Mouse (Mus musculus) liver, postnatal 0 days (tissue): ENCODE measurements at regions not wholly inside any gene's neighbourhood (a gene's known extent, or its start where the extent isn't known, plus 50 kb on each side); places are given as distances from the start of the nearest gene placed in this dataset.
A peak's percentile ranks its signal among the peaks of the same experiment; 100 is the strongest.

Source experiments
- ATAC-seq: fragments of 200-750 bp; cut with Nextera tagmentation; 2 replicates; pipeline ENCODE4 v1.8.0; 2017; ENCODE audit warnings: mild to moderate bottlenecking, moderate library complexity
- DNase-seq: peaks from one replicate; pipeline ENCODE4 v3.0.0-alpha.2; 2016
- H3K27ac ChIP-seq: fragments of 300-500 bp; sonication (generic); 2 replicates; pipeline ENCODE4 v1.5.1; 2014; ENCODE audit warnings: antibody characterized with exemption, moderate library complexity, mild to moderate bottlenecking, low read depth
- H3K27me3 ChIP-seq: fragments of 300-500 bp; sonication (generic); 2 replicates; pipeline ENCODE4 v1.6.1; 2014; ENCODE audit warnings: low read length, control low read depth, mixed read lengths; ENCODE audit not compliant: insufficient read depth
- H3K36me3 ChIP-seq: fragments of 300-500 bp; sonication (generic); replicated peaks from 2 replicates; pipeline ENCODE4 v1.6.1; 2014; ENCODE audit warnings: mild to moderate bottlenecking, control low read depth, low read length, moderate library complexity, mixed read lengths; ENCODE audit not compliant: insufficient read depth
- H3K4me1 ChIP-seq: fragments of 300-500 bp; sonication (generic); 2 replicates; pipeline ENCODE4 v1.6.1; 2014; ENCODE audit warnings: antibody characterized with exemption, mild to moderate bottlenecking, control low read depth; ENCODE audit not compliant: insufficient read depth
- H3K4me2 ChIP-seq: fragments of 300-500 bp; sonication (generic); 2 replicates; pipeline ENCODE4 v1.6.1; 2014; ENCODE audit warnings: low read depth, mild to moderate bottlenecking, low read length, moderate library complexity, mixed read lengths
- H3K4me3 ChIP-seq: fragments of 300-500 bp; sonication (generic); 2 replicates; pipeline ENCODE4 v1.5.1; 2014; ENCODE audit warnings: low read depth, low read length
- H3K9ac ChIP-seq: fragments of 300-500 bp; sonication (generic); replicated peaks from 2 replicates; pipeline ENCODE4 v1.6.1; 2014; ENCODE audit warnings: mild to moderate bottlenecking, moderate library complexity
- H3K9me3 ChIP-seq: fragments of 300-500 bp; sonication (generic); 2 replicates; pipeline ENCODE4 v1.6.1; 2016; ENCODE audit warnings: mild to moderate bottlenecking, control low read depth, low read length, mixed read lengths
- CTCF ChIP-seq: sonication (generic); IDR thresholded peaks from 2 replicates; pipeline ENCODE4 v1.5.1; 2016; ENCODE audit warnings: antibody characterized with exemption, low read depth
- EP300 ChIP-seq: IDR thresholded peaks from 2 replicates; pipeline ENCODE4 v1.6.1; 2016; ENCODE audit warnings: antibody characterized with exemption, low read depth, mild to moderate bottlenecking
- WGBS: fragments of 180-500 bp; shearing (Covaris S2); extraction: QIAGEN DNeasy Blood & Tissue Kit; methylation state at CpG from one replicate; pipeline ENCODE4 v1.1.7; 2014; ENCODE audit not compliant: insufficient replicate concordance; 5-methylcytosine and 5-hydroxymethylcytosine counted together

GRCm38 (mm10) chr7:129750936-129751335 lies 159.3 kb downstream of the Wdr11 start:
- no peaks in the 10 kb centered on the region for H3K27me3 ChIP-seq
- peaks cover under 1% of the 10 kb centered on the region; the same call in 1 of the 2 replicates for H3K4me1 ChIP-seq
- no peak for DNase-seq
- ATAC-seq: no peak
- H3K9ac ChIP-seq: no peak overlapping the region
- H3K9me3 ChIP-seq: 0 out of 2 replicates have a peak, but pooled peaks cover 2% of the 10 kb centered on the region
- no peaks in the 10 kb centered on the region for H3K36me3 ChIP-seq
- no peak for TF ChIP-seq CTCF
- no peak for TF ChIP-seq EP300
- H3K27ac ChIP-seq: no peak overlapping the region
- no peak overlapping the region for H3K4me2 ChIP-seq
- H3K4me3 ChIP-seq: no peak overlapping the region

GRCm38 (mm10) chr7:129754737-129755136 lies 163.1 kb downstream of the Wdr11 start:
- no peak overlapping the region for H3K27ac ChIP-seq
- no peak overlapping the region for H3K4me3 ChIP-seq
- H3K9ac ChIP-seq: no peak overlapping the region
- no peaks in the 10 kb centered on the region for H3K9me3 ChIP-seq
- WGBS: 69% methylated on average over 5 of the region's 5 CpGs
- H3K4me2 ChIP-seq: no peak overlapping the region
- no peaks in the 10 kb centered on the region for H3K36me3 ChIP-seq
- no peak for ATAC-seq
- no peaks in the 10 kb centered on the region for H3K27me3 ChIP-seq
- DNase-seq: no peak
- TF ChIP-seq CTCF (peak; percentile 28; the same call in 1 of the 2 replicates), EP300 (no peak)
- H3K4me1 ChIP-seq: peaks cover 7% of the 10 kb centered on the region; the same call in 1 of the 2 replicates

- H3K36me3 ChIP-seq: no peaks in the 10 kb centered on the region
- no peak for DNase-seq
- no peak for ATAC-seq
Observed at GRCm38 (mm10) chr7:129756138-129756537, 164.5 kb downstream of the Wdr11 start.

GRCm38 (mm10) chr7:129759848-129760247 lies 168.2 kb downstream of the Wdr11 start:
- Histone ChIP-seq H3K36me3 (no peaks in the 10 kb centered on the region), H3K27ac (peak overlapping the region; percentile 7; the same call in 1 of the 2 replicates), H3K27me3 (no peaks in the 10 kb centered on the region), H3K9ac (no peak overlapping the region), H3K4me2 (no peak overlapping the region), H3K4me1 (peaks cover 9% of the 10 kb centered on the region; the same call in 1 of the 2 replicates), H3K9me3 (no peaks in the 10 kb centered on the region), H3K4me3 (no peak overlapping the region)
- ATAC-seq: peak; percentile 53; the same call in 1 of the 2 replicates
- no peak for TF ChIP-seq CTCF
- no peak for TF ChIP-seq EP300
- WGBS: 38% methylated on average over 4 of the region's 4 CpGs
- DNase-seq: no peak

More at GRCm38 (mm10) chr7:129756138-129756537, 164.5 kb downstream of the Wdr11 start:
- Histone ChIP-seq H3K4me1 (peaks cover 9% of the 10 kb centered on the region; the same call in 1 of the 2 replicates), H3K4me3 (no peak overlapping the region), H3K27ac (no peak overlapping the region), H3K27me3 (no peaks in the 10 kb centered on the region), H3K9ac (no peak overlapping the region), H3K9me3 (no peaks in the 10 kb centered on the region), H3K4me2 (no peak overlapping the region)
- TF ChIP-seq EP300 (no peak), CTCF (no peak)
- 67% methylated on average over 6 of the region's 6 CpGs for WGBS

GRCm38 (mm10) chr7:129760386-129760785 lies 168.7 kb downstream of the Wdr11 start:
- ATAC-seq (no peak), DNase-seq (no peak)
- Histone ChIP-seq H3K4me2 (no peak overlapping the region), H3K9ac (no peak overlapping the region), H3K4me3 (no peak overlapping the region), H3K9me3 (no peaks in the 10 kb centered on the region), H3K27me3 (no peaks in the 10 kb centered on the region), H3K4me1 (peaks cover 9% of the 10 kb centered on the region; the same call in 1 of the 2 replicates), H3K27ac (peak overlapping the region; percentile 7), H3K36me3 (no peaks in the 10 kb centered on the region)
- TF ChIP-seq CTCF (no peak), EP300 (no peak)
- 78% methylated on average over 2 of the region's 2 CpGs for WGBS

GRCm38 (mm10) chr7:129763754-129764153 lies 172.1 kb downstream of the Wdr11 start:
- H3K4me1 ChIP-seq: peaks cover 7% of the 10 kb centered on the region; the same call in 1 of the 2 replicates
- H3K36me3 ChIP-seq: no peaks in the 10 kb centered on the region
- DNase-seq: no peak
- TF ChIP-seq EP300 (no peak), CTCF (no peak)
- no peaks in the 10 kb centered on the region for H3K9me3 ChIP-seq
- no peak overlapping the region for H3K27ac ChIP-seq
- no peaks in the 10 kb centered on the region for H3K27me3 ChIP-seq
- WGBS: 53% methylated on average over 5 of the region's 5 CpGs
- no peak overlapping the region for H3K9ac ChIP-seq
- H3K4me3 ChIP-seq: no peak overlapping the region
- no peak overlapping the region for H3K4me2 ChIP-seq
- ATAC-seq: no peak

- no peak overlapping the region for H3K4me2 ChIP-seq
- no peak for ATAC-seq
- WGBS: 77% methylated on average over 5 of the region's 5 CpGs
- no peak overlapping the region for H3K9ac ChIP-seq
- peaks cover 3% of the 10 kb centered on the region; the same call in 1 of the 2 replicates for H3K4me1 ChIP-seq
- no peak for DNase-seq
- H3K27ac ChIP-seq: no peak overlapping the region
- TF ChIP-seq EP300 (no peak), CTCF (no peak)
- no peaks in the 10 kb centered on the region for H3K9me3 ChIP-seq
- no peaks in the 10 kb centered on the region for H3K27me3 ChIP-seq
- H3K4me3 ChIP-seq: no peak overlapping the region
- H3K36me3 ChIP-seq: no peaks in the 10 kb centered on the region
Observed at GRCm38 (mm10) chr7:129764456-129764970, 172.8 kb downstream of the Wdr11 start.
